Mouse (Mus musculus) R1 (cell line): ENCODE measurements around the gene Pde4d.
A peak's percentile ranks its signal among the peaks of the same experiment; 100 is the strongest.

Experiments
- DNase-seq: peaks from one replicate; pipeline ENCODE4 v3.0.0-alpha.2; 2018; ENCODE audit warnings: low read depth, low spot score

The Pde4d gene

DNA sequence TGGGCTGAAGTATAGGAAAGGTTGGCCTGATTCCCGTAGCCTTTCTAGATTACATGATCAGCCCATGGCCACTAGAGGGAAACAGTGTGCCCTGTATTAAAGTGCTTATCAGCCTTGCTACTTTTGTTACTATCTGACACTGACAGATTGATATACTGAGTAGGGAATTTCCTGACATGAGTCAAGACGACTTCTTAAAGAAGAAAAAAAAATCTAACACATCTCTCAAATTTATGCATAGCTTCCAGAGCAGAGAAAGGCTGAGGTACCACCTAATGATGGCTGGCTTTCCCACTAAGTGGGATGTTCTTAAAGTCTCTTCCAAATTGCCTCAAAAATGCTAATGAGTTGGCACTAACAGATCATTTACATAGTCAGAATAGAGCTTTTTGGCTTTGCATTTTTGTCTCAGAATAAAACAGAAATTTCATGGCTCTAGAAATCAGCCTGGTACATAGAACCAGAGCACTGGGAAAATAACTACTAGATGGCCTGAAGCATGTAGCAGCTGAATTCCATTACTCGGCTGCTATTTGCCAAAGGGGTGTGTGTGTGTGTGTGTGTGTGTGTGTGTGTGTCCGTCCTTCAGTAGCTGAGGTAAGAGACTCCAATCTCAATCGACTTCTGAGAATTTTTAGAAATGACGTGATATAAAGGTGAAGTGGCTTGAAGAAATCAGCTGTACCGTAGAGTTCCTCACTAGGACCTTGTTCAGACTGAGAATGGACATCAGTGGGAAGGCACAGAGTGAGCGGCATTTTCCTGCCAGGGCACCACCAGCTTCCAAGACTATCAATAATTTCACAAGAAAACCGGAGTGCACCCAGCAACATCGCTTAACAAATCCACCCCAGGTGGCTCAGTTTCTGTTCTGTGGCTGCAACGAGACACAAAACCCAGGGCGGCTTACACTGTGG, 1108.9 kb downstream of the Pde4d start:
- DNase-seq = peak; percentile 39

DNA sequence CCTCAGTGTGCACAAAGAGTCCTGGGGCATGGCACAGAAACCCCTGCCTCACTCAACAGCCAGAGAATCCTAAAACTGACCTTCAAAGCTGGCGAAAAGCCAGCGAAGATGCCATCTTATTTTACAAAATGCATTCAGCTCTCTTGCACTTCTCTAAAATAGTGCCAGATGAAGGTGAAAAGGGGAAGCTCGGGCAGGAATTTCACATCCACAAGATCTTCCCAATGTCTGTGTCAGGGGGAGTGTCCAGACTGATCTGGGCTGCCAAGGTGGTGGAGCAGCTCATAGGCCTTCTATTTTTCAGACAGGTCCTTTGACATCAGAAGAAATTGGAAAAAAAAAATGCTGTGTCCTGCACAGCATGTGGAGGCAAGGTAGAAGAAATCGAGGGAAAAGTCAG, 1110.5 kb downstream of the Pde4d start:
- no peak for DNase-seq

GRCm38 (mm10) chr13:109568638-109569468, 1119.1 kb downstream of the Pde4d start:
- no peak for DNase-seq

- no peak for DNase-seq
These were observed 1119.7 kb downstream of the Pde4d start for GRCm38 (mm10) chr13:109569491-109569890.

- no peak for DNase-seq
These were observed 1127.0 kb downstream of the Pde4d start for GRCm38 (mm10) chr13:109576725-109577124.

DNA sequence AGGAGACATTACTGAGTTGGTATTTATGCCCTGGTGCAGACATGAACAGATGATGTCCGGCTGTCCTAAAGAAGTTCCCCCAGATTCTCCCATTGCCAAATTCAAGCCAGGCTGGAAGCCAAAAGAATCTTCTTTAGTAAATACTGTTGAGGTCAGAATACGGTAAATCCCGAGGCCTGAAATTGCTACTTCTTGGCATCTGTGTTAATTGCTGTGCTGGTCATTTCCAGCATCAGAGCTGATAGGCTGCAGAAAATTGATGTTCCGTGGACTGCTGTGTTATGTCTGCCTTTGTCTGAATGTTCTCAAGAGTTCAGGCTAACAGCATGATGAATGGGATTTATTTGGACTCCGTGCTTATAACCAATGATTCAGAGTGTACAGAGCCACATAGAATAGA, 1127.7 kb downstream of the Pde4d start:
- DNase-seq = no peak

GRCm38 (mm10) chr13:109577901-109578300, 1128.2 kb downstream of the Pde4d start:
- DNase-seq = no peak

DNA sequence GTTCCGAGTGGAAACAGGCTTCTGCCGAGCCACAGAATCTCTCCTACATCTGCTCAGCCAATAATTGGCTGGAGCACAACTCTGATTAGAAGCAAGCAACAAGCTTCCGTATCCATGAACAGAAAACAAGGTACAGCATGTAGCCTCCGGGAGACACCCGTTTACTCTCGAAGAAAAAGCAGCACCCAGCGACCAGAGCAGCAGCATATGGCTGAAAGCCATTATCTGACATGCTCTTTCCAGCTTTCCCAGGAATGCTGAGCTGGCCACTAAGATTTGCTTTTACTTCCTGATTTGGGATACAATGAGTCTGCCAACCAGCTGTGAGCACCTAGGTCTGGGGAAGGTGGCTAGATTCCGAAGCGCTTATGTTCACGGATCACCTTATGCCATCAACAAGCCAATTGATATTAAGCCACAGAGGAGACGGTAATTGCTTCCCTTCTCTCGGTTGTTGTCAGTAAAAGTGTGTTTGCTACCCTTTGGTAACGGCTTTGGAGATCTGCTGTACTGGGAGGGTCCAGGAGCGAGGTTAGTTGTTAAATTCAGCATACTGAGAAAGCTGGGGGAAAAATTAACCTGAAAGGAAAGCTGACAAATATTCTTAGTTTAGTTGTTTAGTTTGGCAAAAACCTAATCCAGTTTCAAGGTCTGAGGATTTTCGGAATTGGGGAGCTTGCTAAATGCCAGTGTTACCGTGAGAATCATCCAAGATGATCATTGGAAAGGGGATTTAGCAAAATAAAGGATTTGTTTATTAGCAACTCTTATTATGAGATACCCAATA, 1131.7 kb downstream of the Pde4d start:
- peak; percentile 25 for DNase-seq

- no peak for DNase-seq
These were observed 1140.3 kb downstream of the Pde4d start for GRCm38 (mm10) chr13:109590048-109590447.

- no peak for DNase-seq
These were observed 1142.5 kb downstream of the Pde4d start for GRCm38 (mm10) chr13:109592192-109592797.

DNA sequence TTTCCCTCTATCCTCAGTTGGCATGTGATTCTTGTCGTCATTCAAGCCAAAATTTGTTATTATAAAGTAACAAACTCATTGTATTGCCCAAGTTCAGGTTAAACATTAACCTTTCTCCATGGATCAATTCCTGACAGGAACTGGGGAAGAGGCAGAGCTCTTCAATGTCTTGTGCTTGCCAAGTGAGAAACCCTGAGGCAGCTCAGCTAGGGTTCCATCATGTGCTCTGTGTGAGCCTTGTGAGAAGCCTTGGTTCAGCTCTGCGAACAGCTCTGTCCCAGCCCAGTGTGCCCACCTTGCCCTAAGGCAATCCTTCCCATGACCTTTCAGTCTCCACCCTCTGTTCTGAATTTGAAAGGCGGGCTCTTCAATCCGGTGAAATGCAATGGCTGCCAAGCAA, 1150.0 kb downstream of the Pde4d start:
- peak; percentile 68 for DNase-seq

- no peak for DNase-seq
These were observed 1154.3 kb downstream of the Pde4d start for GRCm38 (mm10) chr13:109604017-109604416.

DNA sequence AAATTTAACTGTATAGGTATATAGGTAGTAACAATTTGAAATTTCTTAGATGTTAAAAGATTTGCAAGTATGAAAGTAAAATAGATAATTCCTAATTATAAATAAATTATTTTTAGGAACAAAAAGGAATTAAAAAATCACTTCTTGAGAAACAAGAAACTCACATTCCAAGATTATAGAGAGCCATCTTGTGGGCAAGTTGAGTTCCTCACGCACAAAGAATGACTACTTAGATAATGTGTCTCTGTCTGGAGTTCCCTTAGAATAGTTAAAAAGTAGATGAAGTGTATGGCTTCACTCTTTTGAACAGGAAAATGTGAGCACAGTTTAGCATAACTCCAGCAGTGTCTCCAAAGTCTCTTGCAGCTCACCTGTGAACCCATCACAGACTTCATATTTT, 1155.4 kb downstream of the Pde4d start:
- DNase-seq = no peak

GRCm38 (mm10) chr13:109609106-109609804, 1159.5 kb downstream of the Pde4d start:
- DNase-seq = no peak

- peak; percentile 82 for DNase-seq
These were observed 1160.0 kb downstream of the Pde4d start for GRCm38 (mm10) chr13:109609805-109610187.

DNA sequence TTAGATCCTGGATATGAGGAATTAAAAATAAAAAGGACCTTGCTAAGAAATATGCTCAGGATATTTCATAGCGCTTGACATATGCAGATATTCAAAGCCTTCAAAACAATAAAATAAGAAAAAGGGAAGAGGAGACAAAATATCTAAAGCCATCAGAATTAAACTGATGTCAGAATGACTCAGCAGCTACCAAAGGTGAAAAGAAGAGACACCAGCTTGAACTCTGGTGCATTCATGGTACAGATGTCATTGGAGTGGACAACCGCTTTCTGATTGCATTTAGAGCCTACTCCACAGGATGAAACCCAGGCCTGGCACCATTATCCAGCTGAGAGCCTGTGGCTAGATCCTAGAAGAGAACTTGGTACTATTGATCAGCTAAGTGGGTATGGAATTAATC, 1161.0 kb downstream of the Pde4d start:
- no peak for DNase-seq

- no peak for DNase-seq
These were observed 1165.6 kb downstream of the Pde4d start for GRCm38 (mm10) chr13:109615213-109615784.

- peak; percentile 62 for DNase-seq
These were observed 1166.1 kb downstream of the Pde4d start for GRCm38 (mm10) chr13:109615785-109616281.

GRCm38 (mm10) chr13:109619158-109619657, 1169.5 kb downstream of the Pde4d start:
- DNase-seq = no peak

GRCm38 (mm10) chr13:109622207-109622606, 1172.5 kb downstream of the Pde4d start:
- DNase-seq = no peak
